Mouse (Mus musculus) midbrain, embryonic 13.5 days (tissue): ENCODE results near the gene B4galt7. TPM values are rescaled to one million over a fixed set of nuclear protein-coding genes. Genes with fewer than 3 reads are reported as not detected.
"Not testable (repeated sequence)": the region's sequence is repeated elsewhere in the genome, so short reads cannot be mapped to it uniquely, and the experiment has no call there.

Experiments used
- ATAC-seq: fragments of 200-750 bp; cut with Nextera tagmentation; 2 replicates; pipeline ENCODE4 v1.8.0; 2017; ENCODE audit warnings: mild to moderate bottlenecking, moderate TSS enrichment, moderate library complexity
- H3K27ac ChIP-seq: fragments of 300-500 bp; sonication (generic); 2 replicates; pipeline ENCODE4 v1.5.1; 2015; ENCODE audit warnings: inconsistent platforms, mild to moderate bottlenecking, moderate library complexity
- H3K27me3 ChIP-seq: fragments of 300-500 bp; sonication (generic); 2 replicates; pipeline ENCODE4 v1.6.1; 2015; ENCODE audit warnings: mild to moderate bottlenecking, inconsistent platforms
- H3K36me3 ChIP-seq: fragments of 300-500 bp; sonication (generic); 2 replicates; pipeline ENCODE4 v1.6.1; 2015; ENCODE audit warnings: mild to moderate bottlenecking, inconsistent platforms
- H3K4me1 ChIP-seq: fragments of 300-500 bp; sonication (generic); replicated peaks from 2 replicates; pipeline ENCODE4 v1.6.1; 2015; ENCODE audit warnings: inconsistent platforms
- H3K4me2 ChIP-seq: fragments of 300-500 bp; sonication (generic); replicated peaks from 2 replicates; pipeline ENCODE4 v1.6.1; 2015; ENCODE audit warnings: moderate library complexity, mild to moderate bottlenecking, inconsistent platforms
- H3K4me3 ChIP-seq: fragments of 300-500 bp; sonication (generic); replicated peaks from 2 replicates; pipeline ENCODE4 v1.5.1; 2015; ENCODE audit warnings: mild to moderate bottlenecking, inconsistent platforms
- H3K9ac ChIP-seq: fragments of 300-500 bp; sonication (generic); replicated peaks from 2 replicates; pipeline ENCODE4 v1.6.1; 2015; ENCODE audit warnings: mild to moderate bottlenecking, inconsistent platforms
- H3K9me3 ChIP-seq: fragments of 300-500 bp; sonication (generic); 2 replicates; pipeline ENCODE4 v1.6.1; 2016; ENCODE audit warnings: mild to moderate bottlenecking, inconsistent platforms
- WGBS: fragments of 180-500 bp; shearing (Covaris S2); methylation state at CpG from one replicate; pipeline ENCODE4 v1.1.7; 2015; 5-methylcytosine and 5-hydroxymethylcytosine counted together
- polyA plus RNA-seq: library from polyadenylated mRNA; unstranded; fragments of >200 nt; fragmentation: Nextera tagmentation; extraction: Ambion mirVana; gene quantifications from 2 replicates; pipeline ENCODE4 v1.2.1, GENCODE M21; 2015

B4galt7 gene
- polyA plus RNA-seq, 1 experiment from 2014 or later: 45.5 TPM

DNA sequence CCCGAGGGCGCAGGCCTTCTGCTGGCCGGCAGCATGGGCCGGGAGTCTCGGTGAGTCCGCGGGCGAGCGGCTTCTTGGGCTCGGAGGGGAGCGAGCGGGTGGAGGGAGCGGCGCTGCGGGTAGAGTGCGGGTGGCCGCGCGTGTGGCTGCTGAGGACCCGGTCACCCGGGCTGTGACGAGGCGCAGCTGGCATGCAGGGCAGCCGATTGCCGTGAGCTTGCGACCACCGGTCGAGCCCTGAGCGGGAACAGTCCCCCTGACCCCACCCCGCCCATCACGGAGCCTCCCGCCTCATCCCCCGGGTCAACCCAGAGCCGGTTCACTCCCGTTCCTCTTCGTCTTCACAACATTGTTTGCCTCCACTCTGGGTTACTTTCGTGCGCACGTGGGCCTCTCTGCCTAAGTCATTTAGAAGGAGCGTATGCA, 35.5 kb downstream of the B4galt7 start:
- Histone ChIP-seq H3K27me3 (no peaks in the 10 kb centered on the region), H3K4me3 (peak overlapping the region; percentile 99), H3K36me3 (peaks cover 52% of the 10 kb centered on the region), H3K27ac (peak overlapping the region; percentile 58), H3K4me2 (peak overlapping the region; percentile 90), H3K9ac (peak overlapping the region; percentile 92), H3K4me1 (peaks cover 23% of the 10 kb centered on the region), H3K9me3 (no peaks in the 10 kb centered on the region)
- 1% methylated on average over 36 of the region's 40 CpGs for WGBS
- peak; percentile 79 for ATAC-seq

DNA sequence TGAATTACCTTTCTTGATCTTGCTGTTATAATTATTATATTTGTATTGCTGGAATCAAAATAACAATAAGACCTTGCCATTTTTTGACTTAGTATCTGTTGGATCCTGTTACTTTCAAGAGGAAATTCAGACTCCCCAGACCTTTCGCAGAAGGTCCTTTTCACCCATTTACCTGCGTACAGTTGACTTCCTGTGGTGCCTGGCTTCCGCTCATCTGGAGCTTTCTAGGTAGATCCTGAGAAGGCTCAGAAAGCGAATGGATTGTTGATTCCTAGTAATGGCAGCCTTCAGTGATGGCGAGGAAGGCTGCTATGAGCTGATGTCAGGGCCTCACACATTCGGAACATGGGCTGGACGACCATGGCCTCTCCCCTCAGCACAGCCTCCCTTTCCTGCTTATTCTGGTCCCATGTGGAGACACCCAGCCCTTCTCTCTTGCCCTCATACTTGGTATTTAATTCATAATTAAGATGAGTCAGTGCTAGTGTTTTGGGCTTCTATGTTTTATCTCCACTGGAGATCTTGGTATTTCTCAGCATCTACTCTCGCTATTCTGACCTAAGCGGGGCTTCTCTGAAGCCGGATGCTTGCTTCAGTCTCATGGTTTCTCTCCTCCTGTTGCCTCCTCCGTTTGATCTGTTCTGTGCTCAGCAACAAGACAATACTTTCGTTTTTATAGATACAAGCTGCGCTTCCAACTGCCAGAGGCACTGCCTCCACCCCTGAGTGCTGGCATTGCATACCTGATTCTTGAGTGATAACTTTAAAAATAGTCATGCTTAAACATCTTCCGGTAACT, 36.7 kb downstream of the B4galt7 start:
- no peak for ATAC-seq
- 91% methylated on average over 14 of the region's 14 CpGs for WGBS
- H3K27ac ChIP-seq: no peak overlapping the region

DNA sequence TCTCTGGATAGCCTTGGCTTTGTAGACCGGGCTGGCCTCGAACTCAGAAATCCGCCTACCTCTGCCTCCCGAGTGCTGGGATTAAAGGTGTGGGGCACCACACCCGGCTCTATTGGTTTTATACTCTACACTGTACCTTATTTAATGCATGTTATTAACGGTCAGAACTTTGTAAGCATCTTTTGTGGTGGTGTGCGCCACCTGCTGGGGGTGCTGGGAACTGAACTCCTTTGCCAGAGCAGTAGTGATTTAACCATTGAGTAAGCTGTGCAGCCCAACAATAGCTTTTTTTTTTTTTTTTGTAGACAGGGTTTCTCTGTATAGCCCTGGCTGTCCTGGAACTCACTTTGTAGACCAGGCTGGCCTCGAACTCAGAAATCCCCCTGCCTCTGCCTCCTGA, 40.8 kb downstream of the B4galt7 start:
- peak; percentile 27; the same call in 1 of the 2 replicates for ATAC-seq
- peaks cover 15% of the 10 kb centered on the region for H3K4me1 ChIP-seq
- H3K9me3 ChIP-seq, H3K27me3 ChIP-seq, H3K4me2 ChIP-seq, H3K4me3 ChIP-seq, H3K9ac ChIP-seq, H3K27ac ChIP-seq: not testable (repeated sequence)
- WGBS: 65% methylated on average over 8 of the region's 8 CpGs
- peaks cover 43% of the 10 kb centered on the region for H3K36me3 ChIP-seq

More for the DNA sequence above, 36.7 kb downstream of the B4galt7 start:
- Histone ChIP-seq H3K27me3 (no peaks in the 10 kb centered on the region), H3K4me2 (peak overlapping the region; percentile 90), H3K9me3 (no peaks in the 10 kb centered on the region), H3K36me3 (peaks cover 49% of the 10 kb centered on the region), H3K9ac (no peak overlapping the region), H3K4me3 (peak overlapping the region; percentile 99; the same call in 1 of the 2 replicates), H3K4me1 (peaks cover 23% of the 10 kb centered on the region)

DNA sequence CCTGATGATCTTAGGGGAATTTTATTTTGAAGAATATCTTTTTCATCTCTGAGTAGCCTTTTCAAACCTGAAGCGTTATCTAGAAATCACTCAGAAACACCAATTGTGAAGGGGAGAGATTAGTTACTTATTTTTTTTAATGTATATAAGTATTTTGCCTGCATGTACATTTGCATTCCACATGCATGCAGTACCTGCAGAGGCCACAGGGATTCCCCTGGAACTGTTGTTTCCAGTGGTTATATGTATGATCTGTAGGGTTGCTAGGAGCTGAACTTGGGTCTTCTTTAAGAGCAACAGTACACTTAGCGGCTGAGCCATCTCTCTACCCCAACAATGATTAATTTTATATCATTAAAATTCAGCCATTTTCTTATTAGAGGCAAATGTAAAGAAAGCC, 44.8 kb downstream of the B4galt7 start:
- H3K4me1 ChIP-seq: no peaks in the 10 kb centered on the region
- H3K4me3 ChIP-seq: no peak overlapping the region
- ATAC-seq: no peak
- no peaks in the 10 kb centered on the region for H3K27me3 ChIP-seq
- H3K27ac ChIP-seq: no peak overlapping the region
- no peak overlapping the region for H3K9ac ChIP-seq
- peaks cover 67% of the 10 kb centered on the region for H3K36me3 ChIP-seq
- H3K9me3 ChIP-seq: no peaks in the 10 kb centered on the region
- H3K4me2 ChIP-seq: no peak overlapping the region
- WGBS: 83% methylated on average over 2 of the region's 2 CpGs

DNA sequence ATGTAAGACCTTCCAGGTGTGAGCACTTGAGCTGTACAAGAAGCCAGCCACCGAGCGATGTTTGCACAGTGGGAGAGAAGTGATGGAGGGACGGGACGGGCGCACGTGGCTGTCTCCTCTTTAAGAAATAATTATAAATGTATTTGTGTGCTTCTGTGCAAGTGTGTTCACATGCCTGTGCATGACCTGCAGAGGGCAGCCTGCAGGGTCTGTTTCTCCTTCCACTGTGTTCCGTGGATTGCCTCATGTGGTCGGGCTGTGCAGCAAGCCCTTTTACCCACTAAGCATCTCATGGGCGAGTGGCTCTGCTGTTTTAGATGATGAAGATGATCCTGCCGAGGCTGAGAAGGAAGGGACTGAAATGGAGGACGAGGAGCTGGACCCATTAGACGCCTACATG, 50.4 kb downstream of the B4galt7 start:
- no peak for ATAC-seq
- no peak overlapping the region for H3K4me3 ChIP-seq
- WGBS: 88% methylated on average over 12 of the region's 12 CpGs
- peaks cover 99% of the 10 kb centered on the region for H3K36me3 ChIP-seq
- no peak overlapping the region for H3K4me2 ChIP-seq
- no peaks in the 10 kb centered on the region for H3K27me3 ChIP-seq
- H3K9me3 ChIP-seq: no peaks in the 10 kb centered on the region
- H3K4me1 ChIP-seq: no peaks in the 10 kb centered on the region
- no peak overlapping the region for H3K9ac ChIP-seq
- H3K27ac ChIP-seq: no peak overlapping the region

DNA sequence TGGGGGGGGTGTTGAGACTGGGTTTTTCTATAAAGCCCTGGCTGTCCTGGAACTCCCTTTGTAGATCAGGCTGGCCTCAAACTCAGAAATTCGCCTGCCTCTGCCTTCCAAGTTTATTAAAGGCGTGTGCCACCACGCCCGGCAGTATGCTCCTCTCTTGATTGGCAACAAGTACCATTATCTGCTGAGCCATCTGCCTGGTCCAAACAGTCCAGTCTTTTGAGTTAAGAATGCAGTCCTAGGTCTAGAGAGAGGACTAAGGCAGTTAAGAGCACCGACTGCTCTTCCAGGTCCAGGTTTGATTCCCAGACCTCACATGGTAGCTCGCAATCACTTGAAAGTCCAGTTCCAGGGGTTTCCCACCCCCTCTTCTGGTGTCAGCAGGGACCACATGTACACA, 51.3 kb downstream of the B4galt7 start:
- no peak for ATAC-seq
- no peak overlapping the region for H3K4me2 ChIP-seq
- peaks cover 99% of the 10 kb centered on the region for H3K36me3 ChIP-seq
- H3K4me1 ChIP-seq: no peaks in the 10 kb centered on the region
- no peak overlapping the region for H3K4me3 ChIP-seq
- H3K27me3 ChIP-seq: no peaks in the 10 kb centered on the region
- no peak overlapping the region for H3K9ac ChIP-seq
- H3K27ac ChIP-seq: no peak overlapping the region
- no peaks in the 10 kb centered on the region for H3K9me3 ChIP-seq
- 93% methylated on average over 6 of the region's 6 CpGs for WGBS

Other genes with a start within 250 kb of the B4galt7 start
- 61.6 and 62.6 TPM in 2 replicates for gene Lman2, start 237.1 kb upstream of the B4galt7 start, polyA plus RNA-seq
- gene Rgs14, start 230.2 kb upstream of the B4galt7 start, polyA plus RNA-seq: 0.14 and 0.39 TPM in 2 replicates
- gene Slc34a1, start 201.7 kb upstream of the B4galt7 start, polyA plus RNA-seq: not detected in 2 replicates
- not detected in 2 replicates for gene Pfn3, start 184.7 kb upstream of the B4galt7 start, polyA plus RNA-seq
- gene F12, start 173.1 kb upstream of the B4galt7 start, polyA plus RNA-seq: not detected in 2 replicates
- gene Grk6, start 154.8 kb upstream of the B4galt7 start, polyA plus RNA-seq: 26.8 and 35.7 TPM in 2 replicates
- gene Prr7, start 135.6 kb upstream of the B4galt7 start, polyA plus RNA-seq: 2.3 and 2.8 TPM in 2 replicates
- gene Dbn1, start 111.8 kb upstream of the B4galt7 start, polyA plus RNA-seq: 655 and 674 TPM in 2 replicates
- 145 and 159 TPM in 2 replicates for gene Pdlim7, start 86.2 kb upstream of the B4galt7 start, polyA plus RNA-seq
- 4.3 and 4.7 TPM in 2 replicates for gene Dok3, start 70.6 kb upstream of the B4galt7 start, polyA plus RNA-seq
- gene Ddx41, start 63.2 kb upstream of the B4galt7 start, polyA plus RNA-seq: 60.2 and 66.6 TPM in 2 replicates
- 64.9 and 72.3 TPM in 2 replicates for gene Fam193b, start 28.8 kb upstream of the B4galt7 start, polyA plus RNA-seq
- 103 and 125 TPM in 2 replicates for gene Tmed9, start 26.2 kb upstream of the B4galt7 start, polyA plus RNA-seq
- gene Caml, start 23.1 kb downstream of the B4galt7 start, polyA plus RNA-seq: 92.3 and 97.5 TPM in 2 replicates
- gene Ddx46, start 35.1 kb downstream of the B4galt7 start, polyA plus RNA-seq: 31.3 and 33.5 TPM in 2 replicates
- gene B230219D22Rik, start 93.2 kb downstream of the B4galt7 start, polyA plus RNA-seq: 69.3 and 72.6 TPM in 2 replicates
- gene Txndc15, start 114.8 kb downstream of the B4galt7 start, polyA plus RNA-seq: 121 and 129 TPM in 2 replicates
- 19.7 and 23.0 TPM in 2 replicates for gene Pcbd2, start 127.5 kb downstream of the B4galt7 start, polyA plus RNA-seq
- 0.12 TPM in 1 of 2 replicates, not detected in the other for gene Catsper3, start 184.7 kb downstream of the B4galt7 start, polyA plus RNA-seq
- gene Pitx1, start 236.3 kb downstream of the B4galt7 start, polyA plus RNA-seq: 0.75 and 1.5 TPM in 2 replicates